Mouse (Mus musculus) stomach, embryonic 14.5 days (tissue): ENCODE measurements at regions not wholly inside any gene's neighbourhood (a gene's known extent, or its start where the extent isn't known, plus 50 kb on each side); places are given as distances from the start of the nearest gene placed in this dataset.

Experiments used
- ATAC-seq: fragments of 200-750 bp; cut with Nextera tagmentation; 2 replicates; pipeline ENCODE4 v1.8.0; 2017; ENCODE audit warnings: low read depth, moderate TSS enrichment; ENCODE audit not compliant: insufficient number of reproducible peaks, insufficient read depth, low FRiP score
- H3K27ac ChIP-seq: fragments of 300-500 bp; sonication (generic); 2 replicates; pipeline ENCODE4 v1.5.1; 2014; ENCODE audit warnings: mild to moderate bottlenecking, low read length, moderate library complexity, mixed read lengths
- H3K27me3 ChIP-seq: fragments of 300-500 bp; sonication (generic); 2 replicates; pipeline ENCODE4 v1.6.1; 2014; ENCODE audit warnings: low read length, control low read depth, mixed read lengths; ENCODE audit not compliant: control insufficient read depth, insufficient read depth
- H3K36me3 ChIP-seq: fragments of 300-500 bp; sonication (generic); 2 replicates; pipeline ENCODE4 v1.6.1; 2014; ENCODE audit warnings: mild to moderate bottlenecking, control low read depth, low read length, moderate library complexity, mixed read lengths; ENCODE audit not compliant: control insufficient read depth, insufficient read depth
- H3K4me1 ChIP-seq: fragments of 300-500 bp; sonication (generic); 2 replicates; pipeline ENCODE4 v1.6.1; 2014; ENCODE audit warnings: low read length, control low read depth, mixed read lengths; ENCODE audit not compliant: control insufficient read depth, insufficient read depth
- H3K4me2 ChIP-seq: fragments of 300-500 bp; sonication (generic); replicated peaks from 2 replicates; pipeline ENCODE4 v1.6.1; 2014; ENCODE audit warnings: low read depth, low read length, control low read depth
- H3K4me3 ChIP-seq: fragments of 300-500 bp; sonication (generic); 2 replicates; pipeline ENCODE4 v1.5.1; 2014; ENCODE audit warnings: low read depth, low read length, control low read depth
- H3K9ac ChIP-seq: fragments of 300-500 bp; sonication (generic); replicated peaks from 2 replicates; pipeline ENCODE4 v1.6.1; 2014; ENCODE audit warnings: low read depth, mild to moderate bottlenecking, control low read depth, low read length, moderate library complexity, mixed read lengths
- H3K9me3 ChIP-seq: fragments of 300-500 bp; sonication (generic); 2 replicates; pipeline ENCODE4 v1.6.1; 2016; ENCODE audit warnings: low read depth, low read length, control low read depth; ENCODE audit not compliant: control insufficient read depth
- WGBS: fragments of 180-500 bp; shearing (Covaris S2); extraction: QIAGEN DNeasy Blood & Tissue Kit; methylation state at CpG from one replicate; pipeline ENCODE4 v1.1.7; 2014; 5-methylcytosine and 5-hydroxymethylcytosine counted together

GRCm38 (mm10) chr13:28782497-28783246 lies 170.8 kb downstream of the Sox4 start:
- peaks cover 10% of the 10 kb centered on the region for H3K4me1 ChIP-seq
- H3K9ac ChIP-seq, result no peak overlapping the region
- H3K9me3 ChIP-seq, result no peaks in the 10 kb centered on the region
- ATAC-seq, result no peak
- H3K27me3 ChIP-seq, result no peaks in the 10 kb centered on the region
- no peaks in the 10 kb centered on the region for H3K36me3 ChIP-seq
- peak overlapping the region; percentile 24; the same call in 1 of the 2 replicates for H3K27ac ChIP-seq
- no peak overlapping the region for H3K4me3 ChIP-seq
- 36% methylated on average over 10 of the region's 10 CpGs for WGBS
- no peak overlapping the region for H3K4me2 ChIP-seq

- Histone ChIP-seq H3K9me3 (no peaks in the 10 kb centered on the region), H3K27me3 (no peaks in the 10 kb centered on the region), H3K4me3 (no peak overlapping the region), H3K36me3 (no peaks in the 10 kb centered on the region), H3K9ac (no peak overlapping the region), H3K27ac (no peak overlapping the region), H3K4me1 (peaks cover 10% of the 10 kb centered on the region), H3K4me2 (no peak overlapping the region)
- ATAC-seq, result no peak
- WGBS, result 25% methylated on average over 5 of the region's 5 CpGs
Observed at GRCm38 (mm10) chr13:28782081-28782480, 171.4 kb downstream of the Sox4 start.

- Histone ChIP-seq H3K36me3 (no peaks in the 10 kb centered on the region), H3K27ac (no peak overlapping the region), H3K4me2 (no peak overlapping the region), H3K4me1 (peaks cover 10% of the 10 kb centered on the region), H3K27me3 (no peaks in the 10 kb centered on the region), H3K9me3 (no peaks in the 10 kb centered on the region), H3K4me3 (no peak overlapping the region), H3K9ac (no peak overlapping the region)
- WGBS, result 27% methylated on average over 5 of the region's 5 CpGs
- ATAC-seq, result no peak
Observed at GRCm38 (mm10) chr13:28781660-28782059, 171.9 kb downstream of the Sox4 start.

- ATAC-seq, result no peak
- Histone ChIP-seq H3K36me3 (no peaks in the 10 kb centered on the region), H3K27me3 (no peaks in the 10 kb centered on the region), H3K4me3 (no peak overlapping the region), H3K4me2 (no peak overlapping the region), H3K9me3 (no peaks in the 10 kb centered on the region), H3K27ac (no peak overlapping the region), H3K9ac (no peak overlapping the region), H3K4me1 (peaks cover 4% of the 10 kb centered on the region; the same call in 1 of the 2 replicates)
- WGBS, result 73% methylated on average over 5 of the region's 5 CpGs
Observed at GRCm38 (mm10) chr13:28780462-28780861, 173.1 kb downstream of the Sox4 start.

GRCm38 (mm10) chr13:28775142-28775815 lies 178.2 kb downstream of the Sox4 start:
- Histone ChIP-seq H3K9ac (no peak overlapping the region), H3K4me3 (no peak overlapping the region), H3K27ac (no peak overlapping the region), H3K4me2 (no peak overlapping the region), H3K36me3 (no peaks in the 10 kb centered on the region), H3K27me3 (no peaks in the 10 kb centered on the region), H3K9me3 (no peaks in the 10 kb centered on the region), H3K4me1 (peaks cover 7% of the 10 kb centered on the region; the same call in 1 of the 2 replicates)
- 39% methylated on average over 7 of the region's 7 CpGs for whole genome bisulfite sequencing
- ATAC-seq, result no peak

GRCm38 (mm10) chr13:28774649-28775048 lies 178.9 kb downstream of the Sox4 start:
- H3K4me2 ChIP-seq, result no peak overlapping the region
- H3K27me3 ChIP-seq, result no peaks in the 10 kb centered on the region
- no peak for ATAC-seq
- no peaks in the 10 kb centered on the region for H3K9me3 ChIP-seq
- H3K4me3 ChIP-seq, result no peak overlapping the region
- H3K27ac ChIP-seq, result no peak overlapping the region
- no peak overlapping the region for H3K9ac ChIP-seq
- H3K36me3 ChIP-seq, result no peaks in the 10 kb centered on the region
- WGBS, result 80% methylated on average over 7 of the region's 7 CpGs
- H3K4me1 ChIP-seq, result peaks cover 11% of the 10 kb centered on the region; the same call in 1 of the 2 replicates

GRCm38 (mm10) chr13:28773466-28773865 lies 180.0 kb downstream of the Sox4 start:
- Histone ChIP-seq H3K9me3 (no peaks in the 10 kb centered on the region), H3K9ac (no peak overlapping the region), H3K36me3 (no peaks in the 10 kb centered on the region), H3K27ac (no peak overlapping the region), H3K27me3 (no peaks in the 10 kb centered on the region), H3K4me2 (no peak overlapping the region), H3K4me1 (peaks cover 16% of the 10 kb centered on the region; the same call in 1 of the 2 replicates), H3K4me3 (no peak overlapping the region)
- WGBS, result 76% methylated on average over 2 of the region's 2 CpGs
- ATAC-seq, result no peak

GRCm38 (mm10) chr13:28770531-28770930 lies 183.0 kb downstream of the Sox4 start:
- no peak overlapping the region for H3K9ac ChIP-seq

More at GRCm38 (mm10) chr13:28770531-28770930, 183.0 kb downstream of the Sox4 start:
- H3K9me3 ChIP-seq, result no peaks in the 10 kb centered on the region; the same call in 1 of the 2 replicates
- H3K27ac ChIP-seq, result peak overlapping the region; percentile 68; the same call in 1 of the 2 replicates
- 23% methylated on average over 13 of the region's 13 CpGs for WGBS
- H3K36me3 ChIP-seq, result no peaks in the 10 kb centered on the region
- no peak overlapping the region; the same call in 1 of the 2 replicates for H3K4me2 ChIP-seq
- H3K4me3 ChIP-seq, result no peak overlapping the region
- H3K27me3 ChIP-seq, result no peaks in the 10 kb centered on the region
- peaks cover 16% of the 10 kb centered on the region; the same call in 1 of the 2 replicates for H3K4me1 ChIP-seq
- no peak; the same call in 1 of the 2 replicates for ATAC-seq
